Mouse (Mus musculus): ENCODE data around the gene Sugp1. TPM values are rescaled to one million over a fixed set of nuclear protein-coding genes. Genes with fewer than 3 reads are reported as not detected.

Sugp1 gene
- polyA plus RNA-seq, 1 experiment from 2014 or later, result 55.7 TPM

- peak overlapping the region; percentile 98 for H3K27ac ChIP-seq
- peak; percentile 89 for ATAC-seq (ENCODE audit: low FRiP score)
- H3K4me1 ChIP-seq, result peaks cover 32% of the 10 kb centered on the region
Observed at GRCm38 (mm10) chr8:70118726-70119700, 76.4 kb downstream of the Sugp1 start.

GRCm38 (mm10) chr8:70120667-70121066 is 78.1 kb downstream of the Sugp1 start, which contains the start of gene Ncan:
Gene Ncan, minus strand, starts transcription at chr8:70120873.
- Histone ChIP-seq H3K36me3 (replicated peaks) (peaks cover 8% of the 10 kb centered on the region), H3K27me3 (peaks cover 59% of the 10 kb centered on the region), H3K4me1 (peaks cover 32% of the 10 kb centered on the region), H3K4me2 (peak within 1 kb of the TSS; percentile 86), H3K9me3 (no peaks in the 10 kb centered on the region), H3K4me3 (replicated peaks) (peak within 1 kb of the TSS; percentile 59), H3K9ac (peak within 1 kb of the TSS; percentile 91), H3K27ac (peak within 1 kb of the TSS; percentile 98)
- peak; percentile 79 for ATAC-seq (ENCODE audit: low FRiP score)
- under 1% methylated on average over 19 of the region's 19 CpGs for WGBS

More at GRCm38 (mm10) chr8:70118726-70119700, 76.4 kb downstream of the Sugp1 start:
- H3K4me3 ChIP-seq (replicated peaks), result peak overlapping the region; percentile 59
- H3K27me3 ChIP-seq, result peaks cover 65% of the 10 kb centered on the region
- H3K9me3 ChIP-seq, result no peaks in the 10 kb centered on the region
- peak overlapping the region; percentile 86 for H3K4me2 ChIP-seq
- WGBS, result 4% methylated on average over 17 of the region's 17 CpGs
- H3K9ac ChIP-seq, result peak overlapping the region; percentile 91
- peaks cover 24% of the 10 kb centered on the region for H3K36me3 ChIP-seq (replicated peaks)

Small RNA genes lying within 50 kb of the gene (microRNA-seq; reads per million reads assigned to microRNA genes)
- 1.5 reads per million for gene Mir7066

Other genes with a start within 250 kb of the Sugp1 start
- 17.2 and 17.3 TPM in 2 replicates for gene Gmip, start 234.1 kb upstream of the Sugp1 start, polyA plus RNA-seq (2016; fragmentation: Nextera tagmentation; extraction: Ambion mirVana)
- 0.83 and 1.1 TPM in 2 replicates for gene Lpar2, start 220.4 kb upstream of the Sugp1 start, polyA plus RNA-seq (2016; fragmentation: Nextera tagmentation; extraction: Ambion mirVana)
- gene Pbx4, start 210.3 kb upstream of the Sugp1 start, polyA plus RNA-seq (2016; fragmentation: Nextera tagmentation; extraction: Ambion mirVana), result 51.2 and 54.0 TPM in 2 replicates
- 0.77 and 1.1 TPM in 2 replicates for gene Cilp2, start 155.1 kb upstream of the Sugp1 start, polyA plus RNA-seq (2016; fragmentation: Nextera tagmentation; extraction: Ambion mirVana)
- gene Tssk6, start 140.6 kb upstream of the Sugp1 start, polyA plus RNA-seq (2016; fragmentation: Nextera tagmentation; extraction: Ambion mirVana), result 4.2 and 4.3 TPM in 2 replicates
- gene Ndufa13, start 140.3 kb upstream of the Sugp1 start, polyA plus RNA-seq (2016; fragmentation: Nextera tagmentation; extraction: Ambion mirVana), result 165 and 168 TPM in 2 replicates
- gene Yjefn3, start 140.1 kb upstream of the Sugp1 start, polyA plus RNA-seq (2016; fragmentation: Nextera tagmentation; extraction: Ambion mirVana), result 7.0 and 9.8 TPM in 2 replicates
- 47.5 and 48.7 TPM in 2 replicates for gene Gatad2a, start 46.4 kb upstream of the Sugp1 start, polyA plus RNA-seq (2016; fragmentation: Nextera tagmentation; extraction: Ambion mirVana)
- gene Mau2, start 79 bp upstream of the Sugp1 start, polyA plus RNA-seq (2016; fragmentation: Nextera tagmentation; extraction: Ambion mirVana), result 67.6 and 70.1 TPM in 2 replicates
- 1.3 TPM in 2 replicates for gene Tm6sf2, start 30.1 kb downstream of the Sugp1 start, polyA plus RNA-seq (2016; fragmentation: Nextera tagmentation; extraction: Ambion mirVana)
- 0.06 and 0.19 TPM in 2 replicates for gene Hapln4, start 40.6 kb downstream of the Sugp1 start, polyA plus RNA-seq (2016; fragmentation: Nextera tagmentation; extraction: Ambion mirVana)
- 84.2 and 104 TPM in 2 replicates for gene Ncan, start 78.1 kb downstream of the Sugp1 start, polyA plus RNA-seq (2016; fragmentation: Nextera tagmentation; extraction: Ambion mirVana)
- gene Nr2c2ap, start 88.5 kb downstream of the Sugp1 start, polyA plus RNA-seq (2016; fragmentation: Nextera tagmentation; extraction: Ambion mirVana), result 27.8 and 28.3 TPM in 2 replicates
- gene Rfxank, start 96.3 kb downstream of the Sugp1 start, polyA plus RNA-seq (2016; fragmentation: Nextera tagmentation; extraction: Ambion mirVana), result 14.3 and 16.7 TPM in 2 replicates
- gene Borcs8, start 96.7 kb downstream of the Sugp1 start, polyA plus RNA-seq (2016; fragmentation: Nextera tagmentation; extraction: Ambion mirVana), result 35.0 and 36.1 TPM in 2 replicates
- 1.6 and 2.5 TPM in 2 replicates for gene Mef2b, start 96.9 kb downstream of the Sugp1 start, polyA plus RNA-seq (2016; fragmentation: Nextera tagmentation; extraction: Ambion mirVana)
- gene Tmem161a, start 129.5 kb downstream of the Sugp1 start, polyA plus RNA-seq (2016; fragmentation: Nextera tagmentation; extraction: Ambion mirVana), result 48.7 and 53.8 TPM in 2 replicates
- 3.4 and 3.6 TPM in 2 replicates for gene Slc25a42, start 169.5 kb downstream of the Sugp1 start, polyA plus RNA-seq (2016; fragmentation: Nextera tagmentation; extraction: Ambion mirVana)
- gene Sugp2, start 191.4 kb downstream of the Sugp1 start, polyA plus RNA-seq (2016; fragmentation: Nextera tagmentation; extraction: Ambion mirVana), result 82.9 and 92.5 TPM in 2 replicates
- gene Armc6, start 191.7 kb downstream of the Sugp1 start, polyA plus RNA-seq (2016; fragmentation: Nextera tagmentation; extraction: Ambion mirVana), result 35.8 and 38.0 TPM in 2 replicates
- 90.7 and 94.5 TPM in 2 replicates for gene Homer3, start 240.0 kb downstream of the Sugp1 start, polyA plus RNA-seq (2016; fragmentation: Nextera tagmentation; extraction: Ambion mirVana)

All from forebrain, embryonic 12.5 days (tissue).